8 mouse cellular contexts compared by ENCODE assay signal in genomic region chrX:20292040-20292417, GRCm38 (mm10). TPM values are rescaled to one million over a fixed set of nuclear protein-coding genes. Genes with fewer than 3 reads are reported as not detected.
DNase-seq lines count a peak whose midpoint lies in the region; ATAC-seq lines count a peak whose summit lies in the region.

No protein-coding gene starts in this region.

- peak; percentile 69 for ATAC-seq in kidney, embryonic 16.5 days (ENCODE audit: low FRiP score, low TSS enrichment)
- ATAC-seq in embryonic facial prominence, embryonic 11.5 days (replicated peaks; ENCODE audit: insufficient number of reproducible peaks, low FRiP score, low TSS enrichment, low read depth): 0 out of 2 replicates have a peak, but pooled peaks have one; percentile 48
- peak; percentile 57 for ATAC-seq in hindbrain, embryonic 14.5 days (ENCODE audit: low FRiP score)
- peak; percentile 68 for ATAC-seq in midbrain, embryonic 13.5 days

- intact Hi-C loops in left cerebral cortex, postnatal 4 days (cut with DNase I): no loop called here

- no peaks in the 10 kb centered on the region for H3K9me3 ChIP-seq in kidney, embryonic 16.5 days (ENCODE audit: low read length)
- H3K9me3 ChIP-seq in embryonic facial prominence, embryonic 11.5 days (replicated peaks; ENCODE audit: control insufficient read depth, low read length): no peaks in the 10 kb centered on the region
- no peaks in the 10 kb centered on the region for H3K9me3 ChIP-seq in hindbrain, embryonic 14.5 days (ENCODE audit: control insufficient read depth, low read length)
- H3K9me3 ChIP-seq in midbrain, embryonic 13.5 days: no peaks in the 10 kb centered on the region

- H3K4me1 ChIP-seq in kidney, embryonic 16.5 days (ENCODE audit: insufficient read depth, low read length): no peaks in the 10 kb centered on the region
- H3K4me1 ChIP-seq in embryonic facial prominence, embryonic 11.5 days (ENCODE audit: control insufficient read depth, insufficient read depth, low read length): no peaks in the 10 kb centered on the region
- H3K4me1 ChIP-seq in hindbrain, embryonic 14.5 days (replicated peaks; ENCODE audit: control insufficient read depth, insufficient read depth, low read length): no peaks in the 10 kb centered on the region
- H3K4me1 ChIP-seq in midbrain, embryonic 13.5 days (replicated peaks): no peaks in the 10 kb centered on the region

- peaks cover 5% of the 10 kb centered on the region; the same call in 1 of the 2 replicates for H3K27me3 ChIP-seq in kidney, embryonic 16.5 days (ENCODE audit: insufficient read depth, low read length)
- no peaks in the 10 kb centered on the region for H3K27me3 ChIP-seq in embryonic facial prominence, embryonic 11.5 days (ENCODE audit: control insufficient read depth, insufficient read depth, low read length)
- H3K27me3 ChIP-seq in hindbrain, embryonic 14.5 days (ENCODE audit: control insufficient read depth, insufficient read depth, low read length): no peaks in the 10 kb centered on the region
- no peaks in the 10 kb centered on the region for H3K27me3 ChIP-seq in midbrain, embryonic 13.5 days

- no peaks in the 10 kb centered on the region for H3K36me3 ChIP-seq in kidney, embryonic 16.5 days (ENCODE audit: insufficient read depth, low read length)
- H3K36me3 ChIP-seq in embryonic facial prominence, embryonic 11.5 days (replicated peaks; ENCODE audit: control insufficient read depth, insufficient read depth, low read depth, low read length): no peaks in the 10 kb centered on the region
- no peaks in the 10 kb centered on the region for H3K36me3 ChIP-seq in hindbrain, embryonic 14.5 days (replicated peaks; ENCODE audit: control insufficient read depth, insufficient read depth)
- no peaks in the 10 kb centered on the region for H3K36me3 ChIP-seq in midbrain, embryonic 13.5 days

- H3K9ac ChIP-seq in kidney, embryonic 16.5 days (replicated peaks; ENCODE audit: low read length): 0 out of 2 replicates have a peak overlapping the region, but pooled peaks have one; percentile 57
- no peak overlapping the region for H3K9ac ChIP-seq in embryonic facial prominence, embryonic 11.5 days (replicated peaks; ENCODE audit: low read length)
- H3K9ac ChIP-seq in hindbrain, embryonic 14.5 days: no peak overlapping the region
- no peak overlapping the region for H3K9ac ChIP-seq in midbrain, embryonic 13.5 days (replicated peaks)

- no peak for DNase-seq in kidney, adult 11 months
- no peak for DNase-seq in embryonic facial prominence, embryonic 11.5 days (ENCODE audit: low spot score)
- no peak for DNase-seq in hindbrain, embryonic 14.5 days (ENCODE audit: low spot score)
- no peak for DNase-seq in left cerebral cortex, postnatal 4 days
- no peak for DNase-seq in cerebellum, adult 9-10 months
- no peak for DNase-seq in ovary, postnatal 14 days (ENCODE audit: low spot score)

- H3K4me2 ChIP-seq in kidney, embryonic 16.5 days (replicated peaks; ENCODE audit: low read depth, low read length): peak overlapping the region; percentile 67
- H3K4me2 ChIP-seq in embryonic facial prominence, embryonic 11.5 days (ENCODE audit: low read depth, low read length): peak overlapping the region; percentile 74
- peak overlapping the region; percentile 55 for H3K4me2 ChIP-seq in hindbrain, embryonic 14.5 days (replicated peaks)
- peak overlapping the region; percentile 58 for H3K4me2 ChIP-seq in midbrain, embryonic 13.5 days (replicated peaks)

- WGBS in kidney, embryonic 16.5 days: 44% methylated on average over 11 of the region's 11 CpGs
- 24% methylated on average over 11 of the region's 11 CpGs for WGBS in embryonic facial prominence, embryonic 11.5 days
- WGBS in hindbrain, embryonic 14.5 days: 29% methylated on average over 11 of the region's 11 CpGs
- WGBS in midbrain, embryonic 13.5 days: 31% methylated on average over 11 of the region's 11 CpGs

- H3K27ac ChIP-seq in kidney, embryonic 16.5 days (ENCODE audit: low read length): no peak overlapping the region
- no peak overlapping the region for H3K27ac ChIP-seq in embryonic facial prominence, embryonic 11.5 days (replicated peaks; ENCODE audit: low read depth, low read length)
- H3K27ac ChIP-seq in hindbrain, embryonic 14.5 days: no peak overlapping the region
- no peak overlapping the region for H3K27ac ChIP-seq in midbrain, embryonic 13.5 days

- peak overlapping the region; percentile 60 for H3K4me3 ChIP-seq in kidney, embryonic 16.5 days (ENCODE audit: low read length)
- H3K4me3 ChIP-seq in embryonic facial prominence, embryonic 11.5 days (ENCODE audit: low read depth, low read length): peak overlapping the region; percentile 51
- peak overlapping the region; percentile 68 for H3K4me3 ChIP-seq in hindbrain, embryonic 14.5 days (replicated peaks; ENCODE audit: low read length)
- H3K4me3 ChIP-seq in midbrain, embryonic 13.5 days (replicated peaks): peak overlapping the region; percentile 58

RNA-seq across cellular contexts. Expression of gene Slc9a7, which starts 0.4 kb away (rescaled TPM):
- 1.3 and 1.5 TPM in 2 replicates for polyA plus RNA-seq in kidney, embryonic 16.5 days (2015; fragmentation: Nextera tagmentation; extraction: Ambion mirVana)
- 0.50 and 1.2 TPM in 2 replicates for polyA plus RNA-seq in embryonic facial prominence, embryonic 11.5 days (2014; fragmentation: Nextera tagmentation; extraction: Ambion mirVana)
- polyA plus RNA-seq in hindbrain, embryonic 14.5 days (2014; fragmentation: Nextera tagmentation; extraction: Ambion mirVana): 17.5 and 20.8 TPM in 2 replicates
- polyA plus RNA-seq in midbrain, embryonic 13.5 days (2015; fragmentation: Nextera tagmentation; extraction: Ambion mirVana): 4.2 and 5.0 TPM in 2 replicates
- 10 to 100 TPM; 49.1 to 54.5 TPM for total RNA-seq in left cerebral cortex, postnatal 4 days (2021)
